Mouse (Mus musculus) Patski (cell line): ENCODE measurements around the gene Babam1. TPM values are rescaled to one million over a fixed set of nuclear protein-coding genes. Genes with fewer than 3 reads are reported as not detected.

Experiments
- ATAC-seq: fragments of 100-300 bp; one replicate; pipeline ENCODE4 v1.8.0; 2021
- CTCF ChIA-PET: fragments of 350-600 bp; sonication (Branson Sonifier 250); formaldehyde crosslinking; loops from one replicate; lab custom pipeline; 2022; ENCODE audit warnings: inconsistent platforms; lab: Charles Lee
- POLR2A ChIA-PET: fragments of 350-600 bp; sonication (Branson Sonifier 250); formaldehyde crosslinking; loops from one replicate; lab custom pipeline; 2022; ENCODE audit warnings: antibody characterized with exemption, inconsistent platforms; lab: Charles Lee
- DNase-seq: peaks from one replicate; pipeline ENCODE4 v3.0.0-alpha.2; 2011; ENCODE audit warnings: low read depth, low spot score
- H3K27me3 ChIP-seq: fragments of 371-371 bp; one replicate; pipeline ENCODE4 v1.5.1; 2021
- CTCF ChIP-seq: fragments of 100-300 bp; IDR thresholded peaks from one replicate; pipeline ENCODE4 v1.5.1; 2021
- in situ Hi-C: fragments of 300-500 bp; cut with MboI; formaldehyde crosslinking; loops from 3 replicates; pipeline ENCODE4 v1.11.1; 2018; ENCODE audit warnings: low pct_unique_long_range_greater_than_20kb, mixed read lengths
- polyA plus RNA-seq: library from polyadenylated mRNA; unstranded; gene quantifications from one replicate; pipeline ENCODE4 v1.2.3, GENCODE M21; 2021

Gene Babam1
- polyA plus RNA-seq, 1 experiment from 2014 or later, result 103 TPM

- peaks cover 9% of the 10 kb centered on the region for H3K27me3 ChIP-seq
- POLR2A ChIA-PET, result no interaction called here
- CTCF ChIA-PET, result interaction anchor here (0.7 to 4.1 kb wide), 8 partner anchors 16 to 89 kb away, joined by 3 to 29 read pairs (median 6); partner anchors contain the start of genes Abhd8 and Mrpl34
- DNase-seq (peak; percentile 15), ATAC-seq (no peak)
- TF ChIP-seq CTCF, result no peak
- in situ Hi-C loops, result loop anchor here (5.0 kb wide), 1 partner anchor 81 kb away; no protein-coding TSS in a partner anchor
These were observed 44.7 kb downstream of the Babam1 start for GRCm38 (mm10) chr8:71441404-71441803.

GRCm38 (mm10) chr8:71445096-71445495 is 48.4 kb downstream of the Babam1 start:
- ChIA-PET POLR2A (no interaction called here), CTCF (interaction anchor here (1.3 to 4.1 kb wide), 2 partner anchors 74 to 85 kb away, joined by 5 to 29 read pairs; no protein-coding TSS in a partner anchor)
- H3K27me3 ChIP-seq, result no peaks in the 10 kb centered on the region
- TF ChIP-seq CTCF, result no peak
- ATAC-seq (no peak), DNase-seq (no peak)
- in situ Hi-C loops, result no loop called here

- DNase-seq (no peak), ATAC-seq (no peak)
- H3K27me3 ChIP-seq, result peaks cover 4% of the 10 kb centered on the region
- no peak for TF ChIP-seq CTCF
- in situ Hi-C loops, result no loop called here
- ChIA-PET POLR2A (no interaction called here), CTCF (no interaction called here)
These were observed 54.7 kb downstream of the Babam1 start for GRCm38 (mm10) chr8:71451337-71451736.

GRCm38 (mm10) chr8:71451777-71452176 is 55.1 kb downstream of the Babam1 start:
- in situ Hi-C loops, result no loop called here
- ATAC-seq, result no peak
- ChIA-PET CTCF (interaction anchor here (1.8 kb wide), 1 partner anchor 9 kb away, joined by 6 read pairs; no protein-coding TSS in a partner anchor), POLR2A (no interaction called here)
- no peak for DNase-seq
- H3K27me3 ChIP-seq, result peaks cover 4% of the 10 kb centered on the region
- no peak for TF ChIP-seq CTCF

GRCm38 (mm10) chr8:71452669-71453068 is 56.0 kb downstream of the Babam1 start:
- in situ Hi-C loops, result no loop called here
- ChIA-PET POLR2A (interaction anchor here (2.5 kb wide), 1 partner anchor 11 kb away, joined by 7 read pairs; the partner anchor contains the start of genes Abhd8 and Mrpl34), CTCF (interaction anchor here (1.8 kb wide), 1 partner anchor 10 kb away, joined by 6 read pairs; no protein-coding TSS in a partner anchor)
- no peak for TF ChIP-seq CTCF
- no peak for ATAC-seq
- H3K27me3 ChIP-seq, result peaks cover 4% of the 10 kb centered on the region
- DNase-seq, result no peak

Other genes with a start within 250 kb of the Babam1 start
- 71.2 TPM for gene Myo9b, start 124.1 kb upstream of the Babam1 start, polyA plus RNA-seq
- 33.8 TPM for gene Haus8, start 123.9 kb upstream of the Babam1 start, polyA plus RNA-seq
- gene Use1, start 30.0 kb upstream of the Babam1 start, polyA plus RNA-seq, result 123 TPM
- gene Ocel1, start 25.6 kb upstream of the Babam1 start, polyA plus RNA-seq, result 19.9 TPM
- 140 TPM for gene Nr2f6, start 14.9 kb upstream of the Babam1 start, polyA plus RNA-seq
- 0.36 TPM for gene Ushbp1, start 1.1 kb upstream of the Babam1 start, polyA plus RNA-seq
- 9.0 TPM for gene Ankle1, start 9.1 kb downstream of the Babam1 start, polyA plus RNA-seq
- gene Abhd8, start 66.8 kb downstream of the Babam1 start, polyA plus RNA-seq, result 73.0 TPM
- 81.5 TPM for gene Mrpl34, start 68.1 kb downstream of the Babam1 start, polyA plus RNA-seq
- 67.8 TPM for gene Dda1, start 72.3 kb downstream of the Babam1 start, polyA plus RNA-seq
- 38.2 TPM for gene Ano8, start 89.1 kb downstream of the Babam1 start, polyA plus RNA-seq
- gene Gtpbp3, start 91.2 kb downstream of the Babam1 start, polyA plus RNA-seq, result 44.1 TPM
- 0.21 TPM for gene Plvap, start 114.9 kb downstream of the Babam1 start, polyA plus RNA-seq
- 0.08 TPM for gene Ccdc194, start 128.8 kb downstream of the Babam1 start, polyA plus RNA-seq
- gene Bst2, start 140.6 kb downstream of the Babam1 start, polyA plus RNA-seq, result 141 TPM
- gene Mvb12a, start 146.1 kb downstream of the Babam1 start, polyA plus RNA-seq, result 103 TPM
- gene Tmem221, start 162.0 kb downstream of the Babam1 start, polyA plus RNA-seq, result 3.4 TPM
- gene Nxnl1, start 169.7 kb downstream of the Babam1 start, polyA plus RNA-seq, result 0.85 TPM
- gene Slc27a1, start 172.0 kb downstream of the Babam1 start, polyA plus RNA-seq, result 40.9 TPM
- gene Pgls, start 195.3 kb downstream of the Babam1 start, polyA plus RNA-seq, result 127 TPM
- gene Fam129c, start 200.8 kb downstream of the Babam1 start, polyA plus RNA-seq, result 10.8 TPM
- 117 TPM for gene Colgalt1, start 214.1 kb downstream of the Babam1 start, polyA plus RNA-seq